Mouse (Mus musculus) olfactory bulb, adult 2 months (tissue): ENCODE results near the gene Pde1a. TPM values are rescaled to one million over a fixed set of nuclear protein-coding genes. Genes with fewer than 3 reads are reported as not detected.

Experiments
- H3K27ac ChIP-seq: fragments of 200-500 bp; 2 replicates; pipeline ENCODE4 v1.5.1; 2012; ENCODE audit warnings: low read depth, low read length; ENCODE audit not compliant: insufficient read depth
- H3K4me1 ChIP-seq: fragments of 200-500 bp; 2 replicates; pipeline ENCODE4 v1.6.1; 2012; ENCODE audit warnings: low read length; ENCODE audit not compliant: control insufficient read depth, insufficient read depth
- H3K4me3 ChIP-seq: fragments of 200-500 bp; 2 replicates; pipeline ENCODE4 v1.5.1; 2012; ENCODE audit warnings: mild to moderate bottlenecking, low read depth, low read length, moderate library complexity; ENCODE audit not compliant: insufficient read depth
- CTCF ChIP-seq: fragments of 200-500 bp; IDR thresholded peaks from 2 replicates; pipeline ENCODE4 v1.5.1; 2012; ENCODE audit warnings: low read depth, mild to moderate bottlenecking, low read length, moderate library complexity; ENCODE audit not compliant: insufficient read depth
- POLR2A ChIP-seq: fragments of 200-500 bp; IDR thresholded peaks from 2 replicates; pipeline ENCODE4 v1.6.1; 2012; ENCODE audit warnings: mild to moderate bottlenecking, low read depth, low read length, moderate library complexity; ENCODE audit not compliant: insufficient read depth
- WGBS: fragments of 180-500 bp; shearing (Covaris S2); methylation state at CpG from one replicate; pipeline ENCODE4 v1.1.7; 2018; 5-methylcytosine and 5-hydroxymethylcytosine counted together
- polyA plus RNA-seq: library from polyadenylated mRNA; stranded (reverse); fragments of >200 nt; gene quantifications from 2 replicates; pipeline ENCODE4 v1.2.4, GENCODE M21; 2012; ENCODE audit warnings: low replicate concordance; ENCODE audit not compliant: missing spikeins, insufficient read depth, insufficient read length

The Pde1a gene
- polyA plus RNA-seq, 1 experiment: not detected

DNA sequence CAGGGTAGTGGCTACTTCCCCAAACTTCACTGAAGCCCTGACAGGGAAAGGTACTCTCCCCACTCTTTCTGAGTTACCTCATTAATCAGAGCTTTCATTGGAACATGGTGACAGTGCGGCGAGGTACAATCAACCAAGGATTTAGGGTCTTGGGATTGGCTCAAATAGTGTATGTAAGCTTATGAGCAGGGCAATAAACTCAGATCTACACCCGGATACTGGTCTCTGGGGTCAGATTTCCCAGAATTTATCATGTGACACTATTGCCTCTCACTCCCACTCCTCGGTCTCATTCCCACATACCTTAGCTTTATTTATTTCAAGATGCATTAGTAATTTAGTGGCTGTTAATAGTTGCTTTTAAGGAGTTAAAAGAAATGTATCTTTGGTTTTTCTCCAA is 303.4 kb downstream of the Pde1a start:
- TF ChIP-seq POLR2A (no peak), CTCF (no peak)
- Histone ChIP-seq H3K4me1 (no peaks in the 10 kb centered on the region), H3K4me3 (no peak overlapping the region), H3K27ac (no peak overlapping the region)
- 95% methylated on average over 4 of the region's 4 CpGs for WGBS

DNA sequence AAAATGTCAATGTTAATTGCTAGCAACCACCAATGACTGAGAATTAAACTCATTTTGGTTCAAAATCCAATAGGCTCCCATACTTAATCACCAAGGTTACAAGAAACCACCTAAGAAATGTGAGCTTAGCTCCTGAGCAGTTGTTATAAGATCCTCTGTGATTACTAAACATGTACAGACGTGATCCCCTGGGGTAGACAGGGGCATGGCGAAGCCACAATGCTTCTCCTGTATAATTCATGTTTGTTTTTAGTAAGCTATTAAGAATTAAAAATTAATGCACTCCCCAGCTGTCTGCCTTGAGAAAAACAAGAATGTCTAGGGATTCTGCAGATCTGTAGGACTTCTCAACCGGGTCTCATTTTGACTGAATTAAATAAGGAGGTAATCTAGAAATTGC is 309.7 kb downstream of the Pde1a start:
- Histone ChIP-seq H3K27ac (no peak overlapping the region), H3K4me1 (no peaks in the 10 kb centered on the region), H3K4me3 (no peak overlapping the region)
- TF ChIP-seq POLR2A: no peak
- no peak for TF ChIP-seq CTCF
- WGBS: 88% methylated on average over 3 of the region's 3 CpGs

DNA sequence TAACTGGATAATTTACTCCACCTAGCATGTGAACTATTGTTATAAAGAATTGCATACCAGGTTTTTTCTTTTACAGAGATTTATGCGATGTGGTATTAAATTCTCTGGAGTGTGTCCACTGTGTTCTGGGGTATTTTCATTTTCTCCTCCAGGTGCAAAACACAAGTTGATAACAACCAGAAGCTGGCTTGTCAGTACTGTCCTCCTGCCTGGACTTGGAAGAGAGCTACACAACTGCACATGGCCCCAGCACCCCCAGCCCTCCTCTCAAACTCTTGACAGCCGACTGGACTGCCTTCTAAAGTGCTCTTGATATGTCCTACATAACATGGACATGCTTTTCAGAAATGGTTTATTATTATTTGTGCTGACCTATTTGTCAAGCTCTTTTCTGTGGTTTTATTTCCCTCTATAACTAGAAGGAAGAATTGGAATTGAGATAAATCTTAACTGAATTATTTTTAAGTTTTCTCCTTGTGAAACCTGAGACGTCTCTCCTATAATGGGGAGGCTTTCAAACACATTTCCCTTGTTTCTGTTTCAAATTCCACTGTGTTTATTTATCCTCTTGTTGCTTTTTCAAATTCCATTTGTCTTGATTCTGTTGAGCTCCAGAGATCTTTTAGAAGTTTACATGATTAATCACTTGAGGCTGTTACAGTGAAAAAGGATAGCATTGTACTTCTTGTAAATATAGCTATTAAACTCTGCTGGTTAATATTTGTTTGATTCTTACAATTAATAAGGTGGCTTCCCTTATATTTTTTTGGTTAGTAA is 313.4 kb downstream of the Pde1a start:
- TF ChIP-seq POLR2A (no peak), CTCF (no peak)
- Histone ChIP-seq H3K4me3 (no peak overlapping the region), H3K27ac (no peak overlapping the region), H3K4me1 (no peaks in the 10 kb centered on the region)
- 76% methylated on average over 3 of the region's 3 CpGs for WGBS

DNA sequence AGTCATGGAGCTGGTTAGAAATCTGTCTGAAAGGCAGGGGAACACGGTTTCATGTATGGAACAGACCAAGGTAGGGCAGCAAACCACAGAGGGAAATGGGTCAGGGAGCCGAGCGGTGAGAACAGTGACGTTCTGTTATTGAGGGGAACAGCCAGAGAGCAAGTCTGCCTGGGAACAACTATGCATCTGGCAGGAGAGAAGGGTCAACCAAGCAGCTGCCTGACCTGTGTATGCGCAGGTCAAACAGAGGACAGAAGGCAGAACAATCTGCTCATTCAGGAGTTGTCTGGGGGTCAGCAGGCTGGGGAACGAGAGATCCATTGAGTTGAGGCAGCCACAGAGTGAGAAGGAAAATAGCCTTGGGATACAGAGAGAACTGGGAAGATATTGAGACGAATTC is 330.6 kb downstream of the Pde1a start:
- Histone ChIP-seq H3K4me3 (no peak overlapping the region), H3K27ac (no peak overlapping the region), H3K4me1 (no peaks in the 10 kb centered on the region)
- WGBS: 70% methylated on average over 7 of the region's 7 CpGs
- TF ChIP-seq CTCF (no peak), POLR2A (no peak)

DNA sequence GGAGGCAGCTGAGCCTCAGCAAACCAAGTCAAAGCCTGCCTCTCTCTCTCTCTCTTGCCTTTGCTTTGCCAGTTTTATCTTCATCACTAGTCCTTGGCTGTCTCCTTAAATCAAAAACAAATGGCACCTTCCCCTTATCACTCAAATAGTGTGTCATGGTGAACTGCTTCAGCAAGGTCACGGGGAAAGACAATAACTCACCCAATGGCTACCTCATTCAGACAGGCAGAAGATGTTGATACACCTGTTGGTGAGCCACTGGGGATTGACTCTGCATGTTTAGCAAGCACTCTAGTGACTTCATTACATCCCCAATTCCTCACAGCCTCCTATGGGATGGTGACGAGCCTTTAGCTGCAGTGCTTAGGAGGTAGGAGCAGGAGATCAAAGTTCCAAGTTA is 331.8 kb downstream of the Pde1a start:
- no peak overlapping the region for H3K27ac ChIP-seq
- H3K4me1 ChIP-seq: no peaks in the 10 kb centered on the region
- TF ChIP-seq CTCF (no peak), POLR2A (no peak)
- 91% methylated on average over 2 of the region's 2 CpGs for WGBS
- H3K4me3 ChIP-seq: no peak overlapping the region

DNA sequence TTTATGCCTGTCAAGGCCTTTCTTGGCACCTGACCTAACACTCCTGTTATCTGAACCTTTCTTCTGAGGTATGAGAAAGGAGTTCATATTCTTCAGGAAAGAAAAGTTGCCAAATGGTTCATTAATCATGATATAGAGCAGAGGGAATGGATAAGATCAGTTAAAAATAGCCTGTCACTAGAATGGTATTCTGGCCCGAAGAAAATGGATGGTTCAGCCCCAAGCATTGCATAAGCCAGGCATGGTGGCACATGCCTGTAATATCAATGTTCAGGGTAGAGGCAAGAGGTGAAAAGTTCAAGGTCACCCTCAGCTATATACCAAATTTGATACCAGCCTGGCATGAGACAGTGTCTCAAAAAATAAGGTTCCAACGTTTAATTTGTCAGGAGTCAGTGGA is 336.1 kb downstream of the Pde1a start:
- H3K4me3 ChIP-seq: no peak overlapping the region
- WGBS: 86% methylated on average over 2 of the region's 2 CpGs
- H3K4me1 ChIP-seq: no peaks in the 10 kb centered on the region
- no peak for TF ChIP-seq CTCF
- no peak for TF ChIP-seq POLR2A
- H3K27ac ChIP-seq: no peak overlapping the region

DNA sequence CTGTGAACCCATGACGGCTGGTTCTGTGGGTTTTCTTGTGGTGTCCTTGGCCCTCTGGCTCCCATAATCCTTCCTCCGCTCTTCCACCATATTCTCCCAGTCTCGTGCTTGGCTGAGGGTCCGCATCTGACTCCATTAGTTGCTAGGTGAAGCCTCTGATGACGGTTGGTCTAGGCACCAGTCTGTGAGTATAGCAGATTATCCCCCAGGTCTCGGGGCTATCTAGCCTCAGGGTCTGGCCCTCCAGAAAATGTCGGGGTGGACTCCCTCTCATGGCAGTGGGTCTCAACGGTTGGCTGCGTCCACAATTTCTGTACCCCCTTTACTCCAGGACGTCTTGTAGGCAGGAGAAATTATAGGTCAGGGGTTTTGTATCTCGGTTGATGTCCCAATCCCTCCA is 342.8 kb downstream of the Pde1a start:
- Histone ChIP-seq H3K27ac (no peak overlapping the region), H3K4me3 (no peak overlapping the region), H3K4me1 (no peaks in the 10 kb centered on the region)
- TF ChIP-seq POLR2A (no peak), CTCF (no peak)
- 96% methylated on average over 11 of the region's 11 CpGs for WGBS

DNA sequence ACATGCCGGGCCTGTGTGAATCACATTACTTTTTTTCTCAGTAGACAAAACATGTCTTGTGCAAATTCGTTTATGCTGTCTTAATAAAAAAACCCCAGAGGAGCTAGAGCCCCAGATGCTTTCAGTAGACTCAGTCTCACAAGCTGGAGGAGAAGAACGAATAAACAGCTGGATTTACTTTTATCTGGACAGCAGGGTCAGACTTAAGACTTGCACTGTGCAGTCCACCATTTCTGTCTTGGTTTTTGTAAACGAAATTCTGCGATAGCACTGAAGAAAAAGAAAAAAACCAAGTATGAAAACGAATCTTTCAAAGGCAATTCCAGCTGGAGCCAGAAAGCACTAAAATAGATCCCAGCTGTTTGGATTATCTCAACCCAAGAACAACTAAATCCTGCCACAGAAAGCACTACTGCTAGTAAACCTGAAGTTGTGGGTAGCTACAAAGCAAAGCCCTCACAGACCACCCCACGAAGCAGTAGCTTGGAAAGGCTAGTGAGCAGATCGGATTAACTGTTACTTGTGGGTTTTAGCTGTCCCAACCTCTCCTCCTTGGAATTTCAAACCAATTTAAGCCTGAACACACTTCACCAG is 343.6 kb downstream of the Pde1a start:
- TF ChIP-seq CTCF (no peak), POLR2A (no peak)
- Histone ChIP-seq H3K4me1 (no peaks in the 10 kb centered on the region), H3K27ac (no peak overlapping the region), H3K4me3 (no peak overlapping the region)
- 46% methylated on average over 8 of the region's 8 CpGs for WGBS

Other genes starting within 250 kb of the Pde1a start
- not detected in 2 replicates for gene Prdx6b, start 163.0 kb upstream of the Pde1a start, polyA plus RNA-seq
- gene Dnajc10, start 186.0 kb upstream of the Pde1a start, polyA plus RNA-seq: not detected in 2 replicates